Mouse (Mus musculus) forebrain, embryonic 10.5 days (tissue): ENCODE measurements around the gene Pcgf5. TPM values are rescaled to one million over a fixed set of nuclear protein-coding genes. Genes with fewer than 3 reads are reported as not detected.

ENCODE experiments used
- DNase-seq: peaks from one replicate; pipeline ENCODE4 v3.0.0-alpha.2; 2017; ENCODE audit warnings: low spot score; ENCODE audit errors: extremely low spot score
- H3K27ac ChIP-seq: fragments of 300-500 bp; sonication (generic); 2 replicates; pipeline ENCODE4 v1.5.1; 2016; ENCODE audit warnings: mild to moderate bottlenecking
- H3K27me3 ChIP-seq: fragments of 300-500 bp; sonication (generic); 2 replicates; pipeline ENCODE4 v1.6.1; 2016; ENCODE audit warnings: mild to moderate bottlenecking; ENCODE audit not compliant: poor library complexity, severe bottlenecking
- H3K36me3 ChIP-seq: fragments of 300-500 bp; sonication (generic); replicated peaks from 2 replicates; pipeline ENCODE4 v1.6.1; 2016; ENCODE audit warnings: mild to moderate bottlenecking, moderate library complexity
- H3K4me1 ChIP-seq: fragments of 300-500 bp; sonication (generic); 2 replicates; pipeline ENCODE4 v1.6.1; 2016
- H3K4me3 ChIP-seq: fragments of 300-500 bp; sonication (generic); 2 replicates; pipeline ENCODE4 v1.5.1; 2016; ENCODE audit warnings: mild to moderate bottlenecking, moderate library complexity
- H3K9me3 ChIP-seq: fragments of 300-500 bp; sonication (generic); 2 replicates; pipeline ENCODE4 v1.6.1; 2016; ENCODE audit warnings: mild to moderate bottlenecking, moderate library complexity
- WGBS: fragments of 180-500 bp; shearing (Covaris S2); methylation state at CpG from one replicate; pipeline ENCODE4 v1.1.7; 2016; 5-methylcytosine and 5-hydroxymethylcytosine counted together
- polyA plus RNA-seq: library from polyadenylated mRNA; unstranded; fragments of >200 nt; fragmentation: Nextera tagmentation; extraction: Ambion mirVana; gene quantifications from 2 replicates; pipeline ENCODE4 v1.2.1, GENCODE M21; 2016

Gene Pcgf5
- polyA plus RNA-seq, result 11.6 and 12.0 TPM in 2 replicates

GRCm38 (mm10) chr19:36348161-36348800 lies at the start of gene Pcgf5:
TSS of gene Pcgf5 (plus strand) at chr19:36348309.
- Histone ChIP-seq H3K4me3 (peak within 1 kb of the TSS; percentile 80), H3K36me3 (no peaks in the 10 kb centered on the region), H3K27me3 (peaks cover 77% of the 10 kb centered on the region), H3K9me3 (no peaks in the 10 kb centered on the region), H3K4me1 (peaks cover 19% of the 10 kb centered on the region), H3K27ac (peak within 1 kb of the TSS; percentile 80)
- WGBS, result under 1% methylated on average over 76 of the region's 92 CpGs
- DNase-seq, result peak; percentile 64

- Histone ChIP-seq H3K36me3 (no peaks in the 10 kb centered on the region), H3K4me1 (no peaks in the 10 kb centered on the region), H3K9me3 (no peaks in the 10 kb centered on the region), H3K4me3 (no peak overlapping the region), H3K27ac (no peak overlapping the region), H3K27me3 (no peaks in the 10 kb centered on the region)
- WGBS, result 87% methylated on average over 5 of the region's 5 CpGs
- no peak for DNase-seq
Observed at GRCm38 (mm10) chr19:36305542-36305941, 42.6 kb upstream of the Pcgf5 start.

- no peaks in the 10 kb centered on the region for H3K9me3 ChIP-seq
- 92% methylated on average over 5 of the region's 5 CpGs for WGBS
- no peaks in the 10 kb centered on the region for H3K27me3 ChIP-seq
- no peaks in the 10 kb centered on the region for H3K36me3 ChIP-seq
- no peak overlapping the region for H3K27ac ChIP-seq
- no peaks in the 10 kb centered on the region for H3K4me1 ChIP-seq
- H3K4me3 ChIP-seq, result no peak overlapping the region
- DNase-seq, result no peak
Observed at GRCm38 (mm10) chr19:36314010-36314409, 34.1 kb upstream of the Pcgf5 start.

- no peaks in the 10 kb centered on the region for H3K4me1 ChIP-seq
- no peak overlapping the region for H3K4me3 ChIP-seq
- H3K9me3 ChIP-seq, result no peaks in the 10 kb centered on the region
- no peak overlapping the region for H3K27ac ChIP-seq
- H3K36me3 ChIP-seq, result no peaks in the 10 kb centered on the region
- H3K27me3 ChIP-seq, result no peaks in the 10 kb centered on the region
- WGBS, result 91% methylated on average over 4 of the region's 4 CpGs
- DNase-seq, result no peak
Observed at GRCm38 (mm10) chr19:36319735-36320134, 28.4 kb upstream of the Pcgf5 start.

GRCm38 (mm10) chr19:36321066-36321465 lies 27.0 kb upstream of the Pcgf5 start:
- no peaks in the 10 kb centered on the region for H3K4me1 ChIP-seq
- H3K36me3 ChIP-seq, result no peaks in the 10 kb centered on the region
- H3K9me3 ChIP-seq, result no peaks in the 10 kb centered on the region
- no peaks in the 10 kb centered on the region for H3K27me3 ChIP-seq
- WGBS, result 94% methylated on average over 3 of the region's 3 CpGs
- no peak overlapping the region for H3K27ac ChIP-seq
- no peak overlapping the region for H3K4me3 ChIP-seq
- DNase-seq, result no peak

GRCm38 (mm10) chr19:36323326-36323725 lies 24.8 kb upstream of the Pcgf5 start:
- Histone ChIP-seq H3K36me3 (no peaks in the 10 kb centered on the region), H3K4me3 (no peak overlapping the region), H3K27ac (no peak overlapping the region), H3K9me3 (no peaks in the 10 kb centered on the region), H3K4me1 (no peaks in the 10 kb centered on the region), H3K27me3 (no peaks in the 10 kb centered on the region)
- DNase-seq, result no peak
- 77% methylated on average over 2 of the region's 2 CpGs for whole genome bisulfite sequencing

- WGBS, result 93% methylated on average over 5 of the region's 5 CpGs
- no peaks in the 10 kb centered on the region for H3K36me3 ChIP-seq
- no peak overlapping the region for H3K4me3 ChIP-seq
- no peak overlapping the region for H3K27ac ChIP-seq
- DNase-seq, result no peak
- H3K4me1 ChIP-seq, result no peaks in the 10 kb centered on the region
- H3K9me3 ChIP-seq, result no peaks in the 10 kb centered on the region
- no peaks in the 10 kb centered on the region for H3K27me3 ChIP-seq
Observed at GRCm38 (mm10) chr19:36328678-36329077, 19.4 kb upstream of the Pcgf5 start.

GRCm38 (mm10) chr19:36347376-36347775 lies 733 bp upstream of the Pcgf5 start:
- peaks cover 77% of the 10 kb centered on the region for H3K27me3 ChIP-seq
- WGBS, result 22% methylated on average over 6 of the region's 6 CpGs
- peaks cover 19% of the 10 kb centered on the region for H3K4me1 ChIP-seq
- H3K4me3 ChIP-seq, result peak overlapping the region; percentile 80
- H3K9me3 ChIP-seq, result no peaks in the 10 kb centered on the region
- H3K27ac ChIP-seq, result no peak overlapping the region
- no peak for DNase-seq
- no peaks in the 10 kb centered on the region for H3K36me3 ChIP-seq

GRCm38 (mm10) chr19:36347831-36348160 lies 313 bp upstream of the Pcgf5 start:
- Histone ChIP-seq H3K4me3 (peak overlapping the region; percentile 80), H3K27me3 (peaks cover 77% of the 10 kb centered on the region), H3K4me1 (peaks cover 19% of the 10 kb centered on the region), H3K27ac (peak overlapping the region; percentile 80), H3K9me3 (no peaks in the 10 kb centered on the region), H3K36me3 (no peaks in the 10 kb centered on the region)
- WGBS, result under 1% methylated on average over 11 of the region's 11 CpGs
- DNase-seq, result no peak

GRCm38 (mm10) chr19:36348801-36349486 lies 835 bp downstream of the Pcgf5 start:
- Histone ChIP-seq H3K9me3 (no peaks in the 10 kb centered on the region), H3K27me3 (peaks cover 76% of the 10 kb centered on the region), H3K4me3 (peak overlapping the region; percentile 80), H3K36me3 (no peaks in the 10 kb centered on the region), H3K27ac (peak overlapping the region; percentile 80), H3K4me1 (peaks cover 19% of the 10 kb centered on the region)
- under 1% methylated on average over 77 of the region's 85 CpGs for WGBS
- DNase-seq, result peak; percentile 49

- Histone ChIP-seq H3K4me3 (peak overlapping the region; percentile 80), H3K27ac (no peak overlapping the region), H3K27me3 (peaks cover 72% of the 10 kb centered on the region), H3K4me1 (peaks cover 19% of the 10 kb centered on the region), H3K36me3 (no peaks in the 10 kb centered on the region), H3K9me3 (no peaks in the 10 kb centered on the region)
- DNase-seq, result no peak
- WGBS, result 3% methylated on average over 15 of the region's 15 CpGs
Observed at GRCm38 (mm10) chr19:36349487-36349955, 1.4 kb downstream of the Pcgf5 start.

- WGBS, result 87% methylated on average over 11 of the region's 11 CpGs
- no peak overlapping the region for H3K27ac ChIP-seq
- H3K4me1 ChIP-seq, result peaks cover 19% of the 10 kb centered on the region
- peaks cover 66% of the 10 kb centered on the region for H3K27me3 ChIP-seq
- H3K9me3 ChIP-seq, result no peaks in the 10 kb centered on the region
- DNase-seq, result no peak
- H3K4me3 ChIP-seq, result no peak overlapping the region
- no peaks in the 10 kb centered on the region for H3K36me3 ChIP-seq
Observed at GRCm38 (mm10) chr19:36350181-36350580, 2.1 kb downstream of the Pcgf5 start.

- DNase-seq, result no peak
- Histone ChIP-seq H3K4me3 (no peak overlapping the region), H3K27ac (no peak overlapping the region), H3K27me3 (peaks cover 59% of the 10 kb centered on the region), H3K9me3 (no peaks in the 10 kb centered on the region), H3K36me3 (no peaks in the 10 kb centered on the region), H3K4me1 (peaks cover 19% of the 10 kb centered on the region)
- WGBS, result 92% methylated on average over 9 of the region's 9 CpGs
Observed at GRCm38 (mm10) chr19:36350870-36351269, 2.8 kb downstream of the Pcgf5 start.
